Mouse (Mus musculus): ENCODE data around the gene Arhgap30. TPM values are rescaled to one million over a fixed set of nuclear protein-coding genes. Genes with fewer than 3 reads are reported as not detected.

The Arhgap30 gene
- total and polyA plus RNA-seq, 2 experiments from 2014 or later: 0.79 to 1.6 TPM

DNA sequence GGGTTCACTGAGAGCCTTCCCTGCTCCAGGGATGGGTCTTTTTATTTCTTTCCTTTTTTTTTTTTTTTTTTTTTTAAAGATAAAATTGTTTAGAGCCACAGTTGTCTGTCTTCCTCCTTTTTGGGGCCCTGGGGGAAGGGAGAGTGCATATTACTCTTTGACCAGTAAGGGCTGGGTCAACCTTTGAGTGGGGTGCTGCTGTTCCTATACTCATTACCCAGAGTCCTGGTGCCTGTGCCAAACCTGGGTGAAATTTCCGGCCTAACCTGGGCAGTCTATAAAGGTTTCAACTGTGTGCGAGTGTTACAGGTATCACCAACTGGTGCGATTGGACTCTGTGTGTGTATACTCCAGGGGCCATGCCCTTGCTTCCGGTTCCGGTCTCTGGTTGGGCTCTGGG lies 29.9 kb downstream of the Arhgap30 start, which contains the start of gene Tstd1:
Gene Tstd1 (plus strand): TSS at position 213 of the 400 bp plus-strand sequence.
- H3K27ac ChIP-seq (ENCODE audit: low read depth): no peak within 1 kb of the TSS
- no peaks in the 10 kb centered on the region for H3K9me3 ChIP-seq (replicated peaks; ENCODE audit: control insufficient read depth, low read length)
- H3K9ac ChIP-seq (replicated peaks; ENCODE audit: low read depth, low read length): no peak within 1 kb of the TSS
- TF ChIP-seq CTCF (IDR thresholded peaks at IDR 0.05; ENCODE audit: low read depth) (no peak), EP300 (IDR thresholded peaks at IDR 0.05; ENCODE audit: low read depth) (no peak)
- no peak within 1 kb of the TSS for H3K4me2 ChIP-seq (ENCODE audit: low read depth, low read length)
- 88% methylated on average over 5 of the region's 5 CpGs for WGBS
- DNase-seq (ENCODE audit: low spot score) (no peak), ATAC-seq (ENCODE audit: insufficient read depth, low read depth) (peak; percentile 8; the same call in 1 of the 2 replicates)
- peaks cover 54% of the 10 kb centered on the region for H3K36me3 ChIP-seq (replicated peaks; ENCODE audit: control insufficient read depth, insufficient read depth, low read length)
- no peaks in the 10 kb centered on the region for H3K27me3 ChIP-seq (ENCODE audit: control insufficient read depth, insufficient read depth, low read length)
- H3K4me3 ChIP-seq (ENCODE audit: low read depth, low read length): no peak within 1 kb of the TSS
- no peaks in the 10 kb centered on the region for H3K4me1 ChIP-seq (ENCODE audit: control insufficient read depth, insufficient read depth)

DNA sequence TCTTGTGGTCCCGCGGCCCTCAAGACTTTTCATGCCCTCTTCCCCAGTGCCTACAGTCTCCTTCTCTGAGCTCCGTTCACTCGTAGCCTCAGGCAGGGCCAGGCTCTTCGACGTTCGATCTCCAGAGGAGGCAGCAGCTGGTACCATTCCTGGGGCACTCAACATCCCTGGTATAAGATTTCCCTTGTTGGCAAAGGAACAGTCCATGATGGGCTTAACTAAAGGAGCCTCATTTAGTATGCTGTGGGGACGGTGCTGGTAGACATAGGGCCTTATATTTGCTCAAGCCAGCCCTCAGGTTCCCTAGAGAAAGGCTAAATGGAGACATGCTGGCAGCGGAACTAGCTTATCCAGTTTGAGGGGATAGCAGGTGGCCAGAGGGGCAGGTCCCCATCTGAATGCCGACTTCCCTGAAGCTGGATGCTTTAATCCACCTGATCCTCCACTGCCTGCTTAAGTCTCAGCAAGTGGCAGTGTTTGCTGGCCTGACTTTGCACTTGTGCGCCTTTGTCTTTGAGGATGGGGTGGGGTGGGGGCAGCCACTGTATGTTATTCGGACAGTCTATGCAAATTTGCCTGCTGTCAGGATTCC lies 30.6 kb downstream of the Arhgap30 start:
- no peak overlapping the region for H3K27ac ChIP-seq (ENCODE audit: low read depth)

DNA sequence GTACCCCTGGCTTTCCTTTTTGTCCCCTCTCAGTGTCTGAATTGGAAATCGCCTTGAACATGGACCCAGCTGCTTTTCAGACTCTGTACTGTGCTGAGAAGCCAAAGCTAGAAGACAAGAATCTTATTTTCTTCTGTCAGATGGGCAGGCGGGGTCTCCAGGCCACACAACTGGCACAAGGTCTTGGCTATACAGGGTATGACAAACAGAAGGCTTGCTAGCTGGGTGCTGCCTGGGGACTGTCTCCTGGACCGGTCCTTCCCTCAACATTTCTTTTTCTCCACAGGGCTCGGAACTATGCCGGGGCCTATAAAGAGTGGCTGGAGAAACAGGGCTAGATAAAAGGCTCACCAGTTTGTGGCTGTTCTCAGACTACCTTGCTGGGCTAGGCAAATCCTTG lies 31.2 kb downstream of the Arhgap30 start:
- no peak overlapping the region for H3K4me2 ChIP-seq (ENCODE audit: low read depth, low read length)
- H3K4me3 ChIP-seq (ENCODE audit: low read depth, low read length): no peak overlapping the region
- no peak overlapping the region for H3K27ac ChIP-seq (ENCODE audit: low read depth)
- H3K9me3 ChIP-seq (replicated peaks; ENCODE audit: control insufficient read depth, low read length): no peaks in the 10 kb centered on the region
- peaks cover 54% of the 10 kb centered on the region for H3K36me3 ChIP-seq (replicated peaks; ENCODE audit: control insufficient read depth, insufficient read depth, low read length)
- H3K4me1 ChIP-seq (ENCODE audit: control insufficient read depth, insufficient read depth): peaks cover 2% of the 10 kb centered on the region; the same call in 1 of the 2 replicates
- ATAC-seq (ENCODE audit: insufficient read depth, low read depth) (no peak), DNase-seq (ENCODE audit: low spot score) (no peak)
- 86% methylated on average over 5 of the region's 5 CpGs for WGBS
- H3K9ac ChIP-seq (replicated peaks; ENCODE audit: low read depth, low read length): no peak overlapping the region
- no peaks in the 10 kb centered on the region for H3K27me3 ChIP-seq (ENCODE audit: control insufficient read depth, insufficient read depth, low read length)
- TF ChIP-seq EP300 (IDR thresholded peaks at IDR 0.05; ENCODE audit: low read depth) (no peak), CTCF (IDR thresholded peaks at IDR 0.05; ENCODE audit: low read depth) (no peak)

More for the DNA sequence above, 30.6 kb downstream of the Arhgap30 start:
- H3K36me3 ChIP-seq (replicated peaks; ENCODE audit: control insufficient read depth, insufficient read depth, low read length): peaks cover 54% of the 10 kb centered on the region
- H3K9ac ChIP-seq (replicated peaks; ENCODE audit: low read depth, low read length): no peak overlapping the region
- ATAC-seq (ENCODE audit: insufficient read depth, low read depth) (no peak), DNase-seq (ENCODE audit: low spot score) (no peak)
- 73% methylated on average over 12 of the region's 12 CpGs for WGBS
- H3K4me2 ChIP-seq (ENCODE audit: low read depth, low read length): no peak overlapping the region
- no peaks in the 10 kb centered on the region for H3K9me3 ChIP-seq (replicated peaks; ENCODE audit: control insufficient read depth, low read length)
- TF ChIP-seq CTCF (IDR thresholded peaks at IDR 0.05; ENCODE audit: low read depth) (no peak), EP300 (IDR thresholded peaks at IDR 0.05; ENCODE audit: low read depth) (no peak)
- H3K4me3 ChIP-seq (ENCODE audit: low read depth, low read length): no peak overlapping the region
- no peaks in the 10 kb centered on the region for H3K4me1 ChIP-seq (ENCODE audit: control insufficient read depth, insufficient read depth)
- H3K27me3 ChIP-seq (ENCODE audit: control insufficient read depth, insufficient read depth, low read length): no peaks in the 10 kb centered on the region

DNA sequence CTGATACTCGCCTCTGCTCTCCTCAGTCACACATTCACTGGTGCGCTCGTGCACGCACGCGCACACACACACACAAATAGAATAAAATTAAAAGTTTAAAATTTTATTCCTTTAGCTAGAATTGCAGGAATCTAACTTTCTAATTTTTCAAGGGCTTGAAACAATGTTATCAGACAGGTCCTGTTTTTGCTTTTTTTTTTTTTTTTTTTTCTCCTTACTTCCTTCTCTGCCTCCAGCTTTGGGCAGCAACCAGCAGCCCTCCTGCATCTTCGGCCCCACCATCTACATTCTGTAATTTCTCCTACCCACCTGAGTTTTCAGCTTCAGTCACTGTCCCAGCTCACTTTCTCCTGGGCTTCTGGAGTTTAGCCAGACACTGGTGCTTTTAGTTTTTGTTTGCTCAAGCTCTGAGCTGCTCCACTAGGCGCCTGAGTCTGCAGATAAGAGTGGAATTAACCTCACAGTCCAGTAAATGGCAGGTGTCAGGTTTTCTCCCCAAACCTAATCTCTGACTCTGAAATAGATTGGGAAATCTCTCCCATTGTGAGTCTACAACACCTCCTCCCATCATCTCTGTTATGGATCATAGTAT lies 33.8 kb downstream of the Arhgap30 start:
- 73% methylated on average over 8 of the region's 8 CpGs for WGBS
- Histone ChIP-seq H3K9me3 (replicated peaks; ENCODE audit: control insufficient read depth, low read length) (no peaks in the 10 kb centered on the region), H3K36me3 (replicated peaks; ENCODE audit: control insufficient read depth, insufficient read depth, low read length) (peaks cover 27% of the 10 kb centered on the region), H3K9ac (replicated peaks; ENCODE audit: low read depth, low read length) (no peak overlapping the region), H3K27me3 (ENCODE audit: control insufficient read depth, insufficient read depth, low read length) (no peaks in the 10 kb centered on the region), H3K4me3 (ENCODE audit: low read depth, low read length) (no peak overlapping the region), H3K4me2 (ENCODE audit: low read depth, low read length) (no peak overlapping the region), H3K4me1 (ENCODE audit: control insufficient read depth, insufficient read depth) (peaks cover 8% of the 10 kb centered on the region; the same call in 1 of the 2 replicates), H3K27ac (ENCODE audit: low read depth) (no peak overlapping the region)
- TF ChIP-seq EP300 (IDR thresholded peaks at IDR 0.05; ENCODE audit: low read depth): no peak
- no peak for TF ChIP-seq CTCF (IDR thresholded peaks at IDR 0.05; ENCODE audit: low read depth)
- ATAC-seq (ENCODE audit: insufficient read depth, low read depth) (no peak), DNase-seq (ENCODE audit: low spot score) (no peak)

DNA sequence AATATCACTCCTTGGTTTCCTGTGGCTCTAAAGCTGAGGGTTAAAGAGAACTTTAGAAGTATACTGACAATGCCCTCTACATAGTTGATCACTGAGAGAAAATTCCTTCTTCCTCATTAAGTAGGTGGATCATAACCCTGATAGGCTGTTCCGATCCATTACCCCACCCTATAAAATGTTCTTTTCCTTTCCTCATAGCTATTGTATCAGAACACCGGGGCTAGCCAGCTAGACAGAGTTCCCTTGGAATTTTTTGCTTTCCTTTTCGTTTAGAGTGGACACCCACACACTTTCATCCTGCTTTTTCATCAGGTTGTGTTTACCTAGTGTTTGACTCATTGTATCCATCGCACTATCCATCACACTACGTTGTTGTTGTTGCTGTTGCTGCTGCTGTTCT lies 35.9 kb downstream of the Arhgap30 start:
- peaks cover 8% of the 10 kb centered on the region; the same call in 1 of the 2 replicates for H3K4me1 ChIP-seq (ENCODE audit: control insufficient read depth, insufficient read depth)
- WGBS: 30% methylated on average over 5 of the region's 5 CpGs
- H3K4me2 ChIP-seq (ENCODE audit: low read depth, low read length): no peak overlapping the region
- no peaks in the 10 kb centered on the region for H3K9me3 ChIP-seq (replicated peaks; ENCODE audit: control insufficient read depth, low read length)
- no peak overlapping the region for H3K4me3 ChIP-seq (ENCODE audit: low read depth, low read length)
- H3K27ac ChIP-seq (ENCODE audit: low read depth): peak overlapping the region; percentile 40; the same call in 1 of the 2 replicates
- TF ChIP-seq CTCF (IDR thresholded peaks at IDR 0.05; ENCODE audit: low read depth) (no peak), EP300 (IDR thresholded peaks at IDR 0.05; ENCODE audit: low read depth) (no peak)
- DNase-seq (ENCODE audit: low spot score) (no peak), ATAC-seq (ENCODE audit: insufficient read depth, low read depth) (no peak)
- no peak overlapping the region for H3K9ac ChIP-seq (replicated peaks; ENCODE audit: low read depth, low read length)
- H3K36me3 ChIP-seq (replicated peaks; ENCODE audit: control insufficient read depth, insufficient read depth, low read length): 0 out of 2 replicates have a peak, but pooled peaks cover 7% of the 10 kb centered on the region
- no peaks in the 10 kb centered on the region for H3K27me3 ChIP-seq (ENCODE audit: control insufficient read depth, insufficient read depth, low read length)

Data from heart, postnatal 0 days (tissue).